Mouse (Mus musculus): ENCODE results near the gene Per2.
A peak's percentile ranks its signal among the peaks of the same experiment; 100 is the strongest.

Gene Per2

DNA sequence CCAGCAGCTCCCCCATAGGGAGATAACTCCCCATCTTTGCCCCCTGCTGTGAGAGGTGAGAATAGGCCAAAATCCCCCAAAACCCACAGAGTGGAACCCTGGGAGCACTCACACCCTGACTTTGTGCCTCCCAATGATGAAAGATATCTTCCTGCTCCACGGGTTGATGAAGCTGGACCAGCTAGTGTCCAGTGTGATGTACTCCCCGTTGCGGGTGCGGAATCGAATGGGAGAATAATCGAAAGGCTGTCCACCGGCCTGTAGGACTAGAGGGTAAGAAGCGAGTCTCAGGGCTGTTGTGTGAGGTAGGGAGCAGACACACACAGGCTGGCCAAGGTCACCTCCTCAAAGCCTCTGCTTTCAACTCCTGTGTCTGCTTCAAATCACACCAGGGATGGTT, 24.2 kb downstream of the Per2 start:
- DNase-seq (ENCODE audit: low read depth, low spot score): no peak

DNA sequence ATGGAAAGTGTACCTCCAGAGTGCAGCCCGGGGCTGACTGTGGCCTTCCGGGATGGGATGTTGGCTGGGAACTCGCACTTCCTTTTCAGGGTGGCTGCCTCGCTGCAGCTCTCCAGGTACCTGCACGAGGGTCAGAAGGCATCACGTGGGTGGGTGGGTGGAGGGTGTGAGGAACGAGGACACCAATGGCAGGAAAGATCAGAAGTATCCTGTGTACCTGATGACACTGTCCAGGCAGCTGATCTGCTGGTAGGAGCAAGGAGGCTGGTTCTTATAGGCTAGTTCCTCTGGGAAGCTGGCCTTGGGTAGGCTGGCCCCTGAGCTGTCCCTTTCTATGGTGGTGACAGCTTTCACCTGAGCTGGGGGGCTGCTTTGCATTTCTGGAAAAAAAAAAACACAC, 28.4 kb downstream of the Per2 start:
- DNase-seq (ENCODE audit: low read depth, low spot score): no peak

DNA sequence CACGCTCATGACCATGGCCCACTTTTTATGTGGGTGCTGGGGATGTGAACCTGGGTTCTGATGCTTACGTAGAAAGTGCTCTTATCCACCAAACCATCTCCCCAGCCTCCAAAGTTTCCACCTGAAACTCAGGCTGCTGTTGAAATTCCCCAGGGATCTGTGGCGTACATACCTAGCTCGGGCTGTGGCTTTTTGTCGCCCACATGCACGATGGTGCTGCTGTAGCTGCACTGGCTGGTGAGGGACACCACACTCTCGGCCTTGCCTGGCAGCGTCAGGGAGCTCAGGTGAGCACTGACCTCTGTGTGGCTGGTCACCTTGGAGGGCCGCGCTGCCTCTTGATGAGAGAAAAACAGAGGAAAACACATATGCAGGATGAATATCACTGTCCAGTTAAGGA, 29.9 kb downstream of the Per2 start:
- no peak for DNase-seq (ENCODE audit: low read depth, low spot score)

DNA sequence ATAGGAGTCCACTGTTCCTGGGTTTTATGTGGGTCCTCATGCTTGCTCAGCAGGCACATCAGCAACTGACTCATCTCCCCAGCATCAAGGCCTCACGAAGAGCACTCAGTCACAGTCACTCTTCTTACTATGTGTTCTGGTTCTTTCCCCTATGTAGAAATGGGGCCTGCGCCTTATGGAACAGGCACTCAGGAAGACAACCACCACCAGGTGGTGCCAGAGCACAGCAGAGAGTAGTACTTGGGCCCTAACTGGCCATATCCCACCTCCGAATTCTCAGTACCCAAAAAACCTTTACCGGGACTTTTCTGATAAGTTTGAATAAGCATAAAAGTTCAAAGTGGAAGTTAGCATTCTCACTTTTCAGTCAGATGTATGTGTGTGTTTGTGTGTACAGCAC, 30.5 kb downstream of the Per2 start:
- DNase-seq (ENCODE audit: low read depth, low spot score): peak; percentile 79

DNA sequence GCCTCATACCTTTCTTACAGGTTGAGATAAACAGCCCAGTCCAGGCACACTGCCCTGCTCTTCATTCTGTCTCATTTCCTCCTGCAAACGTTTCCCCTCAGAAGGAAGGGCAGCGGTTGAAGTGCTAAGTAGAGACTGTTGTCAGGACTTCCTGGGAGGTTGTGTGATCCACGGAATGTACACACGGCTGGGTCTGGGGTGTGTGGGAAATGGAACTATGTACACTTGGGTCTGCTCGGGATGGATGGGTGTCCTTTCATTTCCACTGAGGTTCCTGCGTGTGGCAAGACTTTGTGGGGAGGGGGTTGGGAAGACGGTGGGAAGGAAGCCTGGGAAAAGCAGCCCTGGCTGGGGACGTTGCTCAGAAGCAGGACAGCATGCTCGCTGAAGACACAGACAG, 32.7 kb downstream of the Per2 start:
- no peak for DNase-seq (ENCODE audit: low read depth, low spot score)

DNA sequence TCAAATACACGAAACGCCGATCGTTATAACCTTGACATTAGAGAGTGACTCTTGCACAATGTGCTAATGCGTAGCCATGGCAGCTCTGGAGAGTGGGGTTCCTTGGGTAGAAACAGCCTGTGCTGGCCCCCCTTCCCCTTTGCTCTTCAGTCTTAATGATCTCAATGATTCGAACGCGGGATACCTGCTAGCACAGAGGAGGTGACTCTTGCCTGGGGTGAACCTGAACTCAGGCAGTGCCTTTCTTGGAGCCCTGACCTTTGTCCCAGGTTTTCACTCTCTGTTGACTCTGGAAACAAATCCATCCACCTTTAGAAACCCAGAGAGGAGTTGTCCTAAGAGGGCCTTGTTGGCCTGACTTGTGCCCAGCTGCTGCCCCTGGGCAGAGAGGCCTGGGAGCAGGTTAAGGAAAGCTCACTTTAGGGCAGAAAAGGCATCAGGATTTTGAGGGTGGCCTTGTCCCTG, 38.5 kb downstream of the Per2 start:
- DNase-seq (ENCODE audit: low read depth, low spot score): no peak

DNA sequence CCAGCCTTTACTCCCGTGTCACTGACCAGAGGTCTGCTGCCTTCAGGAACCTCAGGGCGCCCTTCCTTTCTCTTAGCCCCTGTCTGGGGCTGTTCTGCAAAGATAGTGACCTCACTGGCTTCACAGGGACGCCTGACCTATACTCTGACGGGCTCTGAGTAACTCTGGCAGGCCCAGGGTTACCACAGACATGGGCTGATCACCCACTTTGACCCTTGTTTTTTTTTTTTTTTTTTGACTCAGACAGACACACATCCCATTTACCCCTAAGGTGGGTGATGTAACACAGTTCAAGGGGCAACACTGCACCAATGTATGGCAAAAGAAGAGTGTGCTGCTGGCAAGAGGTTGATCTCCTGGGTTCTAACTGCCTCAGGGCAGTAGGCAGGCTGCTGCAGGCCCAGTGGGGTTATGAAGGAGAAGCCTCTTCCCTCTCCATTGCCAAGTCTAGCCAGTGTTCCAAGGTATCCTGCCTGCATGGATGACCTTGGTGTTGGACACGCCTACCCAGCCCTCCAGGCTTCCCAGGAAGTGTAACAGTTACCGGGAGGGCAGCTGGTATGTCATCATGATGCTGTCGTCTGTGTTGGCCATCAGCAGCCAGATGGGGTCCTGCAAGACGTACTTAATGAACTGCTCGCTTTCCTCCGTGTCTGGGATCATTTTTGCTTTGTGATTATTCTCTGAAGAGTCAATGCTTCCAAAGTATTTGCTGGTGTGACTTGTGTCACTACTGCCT, 39.1 kb downstream of the Per2 start:
- DNase-seq (ENCODE audit: low read depth, low spot score): no peak

DNA sequence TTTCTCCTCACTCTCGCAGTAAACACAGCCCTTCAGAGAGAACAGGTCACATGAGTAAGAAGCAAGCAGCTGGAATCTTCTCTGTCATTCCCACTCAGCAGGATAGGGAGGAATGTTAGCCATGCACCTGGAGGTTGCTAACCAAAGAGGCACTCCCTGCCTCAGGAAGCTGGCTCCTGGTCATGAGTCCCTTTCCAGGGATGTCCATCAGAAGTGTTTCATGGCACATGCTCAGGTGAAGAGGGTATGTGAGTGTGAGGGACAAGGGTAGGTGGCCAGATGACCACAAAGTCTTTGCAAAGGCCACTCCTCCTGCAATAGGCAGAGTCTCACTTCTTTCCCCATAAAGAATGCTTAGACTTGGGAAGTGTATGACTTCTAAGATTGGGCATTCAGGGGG, 41.1 kb downstream of the Per2 start:
- DNase-seq (ENCODE audit: low read depth, low spot score): no peak

DNA sequence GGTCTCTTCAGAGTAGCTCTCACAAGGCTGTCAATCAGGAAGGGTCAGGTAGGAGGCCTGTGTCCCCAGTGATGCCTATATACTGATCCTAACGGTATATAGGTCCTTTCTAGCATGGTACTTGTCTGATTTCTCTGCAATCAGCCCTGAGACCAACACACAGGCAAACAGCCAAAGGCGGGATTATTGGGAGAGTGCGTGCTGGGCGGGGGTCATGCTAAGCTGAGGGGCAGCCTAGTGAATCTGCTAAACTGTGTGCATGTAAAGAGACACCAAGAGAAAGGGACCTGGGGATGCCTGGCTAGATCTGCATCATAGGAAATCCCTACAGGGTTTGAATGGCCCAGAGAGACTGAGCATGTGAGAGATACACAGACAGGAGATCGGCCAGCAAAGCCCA, 43.8 kb downstream of the Per2 start:
- DNase-seq (ENCODE audit: low read depth, low spot score): no peak

DNA sequence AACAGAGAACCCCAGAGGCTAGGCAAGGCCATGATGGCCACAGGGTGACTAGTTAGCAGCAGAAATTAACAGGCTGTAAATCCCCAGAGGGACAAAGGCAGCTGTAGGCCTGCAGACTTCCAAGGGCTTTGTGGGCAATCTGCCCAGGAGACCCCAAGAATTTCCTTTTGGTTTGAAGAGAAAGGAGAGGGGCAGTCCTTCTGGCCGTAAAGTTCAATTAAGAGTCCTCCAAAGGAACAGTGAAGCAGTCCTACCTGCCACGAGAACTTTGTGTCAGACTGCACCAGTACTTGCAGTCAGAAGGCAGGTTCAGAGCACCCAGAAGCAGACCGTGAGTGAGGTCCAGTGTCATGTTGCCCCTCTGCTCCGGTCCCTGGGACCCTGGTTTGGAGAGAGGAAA, 44.2 kb downstream of the Per2 start:
- DNase-seq (ENCODE audit: low read depth, low spot score): peak; percentile 28

DNA sequence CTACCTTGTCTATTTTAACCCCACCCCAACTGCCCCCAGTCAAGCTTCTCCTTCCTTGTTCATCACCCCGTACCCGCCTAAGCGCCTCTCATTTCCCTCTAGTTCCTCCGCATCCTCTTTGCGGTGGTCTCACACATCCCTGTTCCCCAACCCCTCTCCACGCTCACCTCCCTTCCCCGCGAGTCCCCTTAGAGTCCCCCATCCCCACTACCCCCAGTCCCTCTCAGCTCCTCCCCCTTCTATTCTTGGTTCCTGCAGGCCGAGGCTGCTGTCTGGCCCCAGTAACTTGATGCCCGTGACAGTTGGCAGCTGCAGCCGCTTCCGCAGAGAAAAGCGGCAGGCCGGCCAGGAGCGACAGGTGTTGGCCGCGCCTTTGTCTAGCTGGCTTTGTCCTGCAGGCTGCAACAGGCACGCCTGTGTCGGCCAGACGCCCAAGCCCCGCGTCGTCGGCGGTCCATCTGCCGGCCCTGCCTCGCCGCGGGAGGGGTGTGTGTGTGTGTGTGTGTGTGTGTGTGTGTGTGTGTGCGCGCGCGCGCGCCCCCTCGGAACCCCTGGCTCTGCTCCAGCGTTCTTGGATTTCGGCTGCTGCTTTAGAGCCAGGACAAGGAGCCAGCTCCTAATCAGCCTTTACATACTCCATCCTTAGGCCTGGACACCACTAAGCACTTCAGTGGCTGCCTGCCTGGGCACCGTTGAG, 45.1 kb downstream of the Per2 start, which contains the start of gene Hes6:
Gene Hes6 (minus strand): TSS at position 141 of the 697 bp plus-strand sequence.
- DNase-seq (ENCODE audit: low read depth, low spot score): peak; percentile 87

DNA sequence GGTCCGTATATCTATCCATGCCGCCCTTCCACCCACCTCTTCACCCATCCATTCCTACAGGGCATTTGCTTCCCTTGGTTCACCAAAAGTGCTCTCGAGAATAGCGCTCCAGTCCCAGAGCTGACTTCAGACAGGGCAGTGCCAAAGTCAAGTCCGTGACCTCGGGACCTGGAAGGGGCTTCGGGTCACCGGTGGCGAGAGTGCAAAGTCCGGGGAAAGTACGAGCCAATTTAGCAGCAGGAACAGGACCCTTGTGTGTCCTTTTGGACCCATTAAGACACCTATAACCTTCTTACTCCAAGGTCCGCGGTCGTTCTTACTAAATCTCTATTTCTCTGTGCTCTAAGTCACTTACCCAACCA, 45.6 kb downstream of the Per2 start:
- DNase-seq (ENCODE audit: low read depth, low spot score): no peak

DNA sequence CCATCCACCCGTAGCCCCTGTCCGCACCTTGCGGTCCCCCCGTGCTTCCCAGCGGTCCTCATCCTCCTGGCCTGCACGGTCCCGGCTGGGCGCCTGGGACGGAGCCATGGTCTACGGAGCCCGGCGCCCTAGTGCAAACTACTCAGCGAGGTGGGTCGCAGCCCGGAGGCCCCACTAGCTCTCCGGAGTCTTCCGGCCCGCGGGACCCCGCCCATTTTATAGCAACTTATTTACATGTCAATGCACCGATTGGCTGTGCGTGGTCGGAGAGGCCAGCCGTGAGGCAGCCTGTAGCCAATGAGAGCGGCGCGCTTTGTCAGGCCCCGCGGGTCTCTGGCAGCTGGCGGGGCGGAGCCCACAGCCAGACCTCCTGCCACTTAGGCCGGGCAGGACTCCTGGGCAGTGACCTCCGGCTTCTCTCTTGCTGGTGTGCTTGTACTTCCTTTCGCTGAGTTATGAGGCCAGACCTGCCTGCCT, 46.1 kb downstream of the Per2 start:
- DNase-seq (ENCODE audit: low read depth, low spot score): peak; percentile 96

DNA sequence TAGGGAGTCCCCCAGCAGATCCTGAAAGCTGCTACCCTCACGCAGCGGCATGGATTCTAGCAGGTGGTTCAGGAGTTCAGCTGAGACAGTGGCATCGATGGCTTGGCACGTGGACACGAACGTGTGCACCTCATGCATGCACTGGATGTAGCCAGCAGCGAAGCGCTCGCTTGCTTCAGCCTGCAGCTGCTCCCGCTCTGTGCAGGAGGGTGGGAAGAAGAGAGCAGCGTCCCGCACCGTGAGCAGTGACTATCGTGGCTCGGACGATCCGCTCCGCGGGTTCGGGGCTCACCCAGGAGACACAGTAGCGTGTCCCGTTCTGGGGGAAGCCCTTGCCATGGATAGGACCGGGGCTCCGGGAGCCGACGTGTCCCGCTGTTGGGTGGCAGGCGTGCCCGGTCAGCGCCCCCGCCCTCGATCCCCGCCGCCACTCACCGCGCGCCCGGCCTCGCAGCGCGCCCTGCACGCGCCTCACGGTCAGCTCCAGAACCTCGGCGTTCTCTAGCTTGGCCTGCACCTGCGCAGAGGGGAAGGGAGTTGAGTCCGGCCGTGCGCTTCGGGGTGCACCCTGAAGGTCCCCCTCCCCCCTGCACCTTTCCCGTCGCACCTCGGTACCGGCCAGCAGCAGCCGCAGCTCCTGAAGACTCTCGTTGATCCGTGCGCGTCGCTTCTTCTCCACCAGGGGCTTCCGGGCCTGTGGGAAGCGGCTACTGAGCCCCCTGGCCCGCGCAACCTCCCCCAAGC, 46.7 kb downstream of the Per2 start:
- no peak for DNase-seq (ENCODE audit: low read depth, low spot score)

DNA sequence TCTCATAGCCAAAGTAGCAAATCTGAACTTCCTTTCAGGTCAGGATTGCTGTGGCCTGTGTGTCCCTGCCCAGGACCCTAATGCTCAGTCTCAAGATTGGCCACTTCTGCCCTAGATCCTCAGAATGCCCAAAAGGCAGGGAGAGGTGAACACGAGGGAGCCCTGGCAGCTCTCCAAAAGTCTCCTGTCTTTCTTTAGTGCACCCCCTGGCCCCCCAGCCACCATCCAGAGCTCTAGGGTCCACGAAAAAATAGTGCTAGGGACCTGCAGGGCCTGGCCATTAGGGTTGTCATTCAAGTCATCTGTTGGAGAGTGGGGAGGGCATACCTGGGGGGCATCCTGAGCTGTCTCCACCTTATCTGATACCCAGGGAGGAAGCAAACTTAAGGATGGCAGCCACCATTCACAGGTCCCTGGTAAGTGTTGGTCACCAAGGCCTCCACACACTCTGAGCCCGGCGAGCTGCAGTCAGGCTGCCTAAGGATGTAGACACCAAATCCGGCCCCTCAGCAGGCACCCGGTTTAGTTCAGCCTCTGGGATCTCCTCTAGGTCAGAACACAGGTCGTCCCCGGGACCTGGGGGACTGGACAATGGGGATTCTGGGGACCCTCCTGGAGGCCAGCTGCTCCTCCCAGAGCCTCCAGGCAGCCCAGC, 47.4 kb downstream of the Per2 start:
- no peak for DNase-seq (ENCODE audit: low read depth, low spot score)

DNA sequence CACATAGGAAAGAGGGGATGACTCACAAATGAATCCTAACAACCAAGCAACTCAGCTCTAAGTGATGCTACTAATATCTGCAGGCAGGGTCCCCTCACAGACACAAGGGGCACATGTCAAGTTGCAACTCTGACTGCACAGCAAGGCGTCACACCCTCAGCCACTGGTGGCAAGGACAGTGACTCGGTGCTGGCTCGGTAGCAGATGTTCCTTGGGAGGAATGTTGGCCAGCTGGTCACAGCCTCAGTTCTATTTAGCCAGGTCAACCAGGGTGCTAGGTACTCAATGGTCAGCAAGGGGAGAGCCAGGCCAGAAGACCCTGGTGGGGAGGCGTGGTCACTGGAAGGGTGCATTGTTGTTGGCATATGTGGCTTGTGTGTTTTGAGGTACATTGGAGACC, 51.3 kb downstream of the Per2 start:
- no peak for DNase-seq (ENCODE audit: low read depth, low spot score)

DNA sequence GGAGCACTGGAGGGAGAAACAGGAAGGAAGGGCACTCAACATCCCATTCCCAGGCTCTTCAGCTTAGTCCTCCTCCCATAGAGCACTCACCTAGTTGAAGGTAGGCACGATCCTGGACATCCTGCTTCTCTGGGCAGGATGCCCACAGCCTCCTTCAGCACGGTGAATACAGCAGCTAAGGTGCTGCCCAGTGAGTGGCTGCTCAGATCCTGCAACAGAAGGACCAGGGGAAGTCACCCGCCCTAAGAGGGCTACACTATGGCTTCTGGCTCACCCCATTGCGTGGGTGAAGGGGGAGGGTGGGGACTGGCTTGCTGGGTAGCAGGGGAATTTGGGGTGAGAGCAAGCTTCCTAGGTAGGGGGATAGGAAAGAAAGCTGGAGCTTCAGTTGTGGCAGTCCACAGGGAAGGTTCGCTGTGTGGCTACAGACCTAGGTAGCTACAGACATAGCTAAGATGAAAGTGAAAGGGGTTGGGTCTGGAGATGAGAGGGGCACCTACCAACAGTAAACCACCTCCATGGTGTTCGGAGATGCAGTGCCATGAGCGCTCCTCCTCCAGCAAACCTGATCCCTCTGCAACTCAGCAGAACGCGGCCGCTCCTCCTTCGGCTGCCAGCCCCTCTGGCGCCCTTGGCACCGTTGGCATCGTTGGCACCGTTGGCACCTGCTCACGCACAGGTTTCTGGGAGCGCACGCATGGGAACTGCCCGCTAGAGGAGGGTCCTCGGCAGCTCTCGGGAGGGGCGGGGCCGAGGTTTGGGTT, 53.5 kb downstream of the Per2 start:
- no peak for DNase-seq (ENCODE audit: low read depth, low spot score)

DNA sequence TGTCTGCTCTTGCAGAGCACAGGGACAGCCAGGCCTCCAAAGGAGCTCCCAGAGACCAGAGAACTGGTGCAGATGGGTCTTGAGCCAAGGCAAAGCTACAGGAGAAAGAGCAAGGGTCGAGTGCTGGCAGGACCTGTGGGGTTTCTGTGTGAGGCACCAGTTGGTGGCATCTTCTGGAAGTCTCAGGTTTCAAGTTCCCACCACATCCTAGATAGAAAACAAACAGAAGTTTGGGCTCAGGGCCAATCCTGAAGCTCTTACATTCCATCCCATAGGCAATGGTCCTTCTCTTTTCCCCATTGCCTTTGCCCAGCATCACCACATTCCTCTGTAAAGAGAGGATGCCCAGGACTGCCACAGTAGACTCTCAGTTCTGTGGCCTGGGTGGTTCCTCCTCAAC, 54.1 kb downstream of the Per2 start:
- no peak for DNase-seq (ENCODE audit: low read depth, low spot score)

DNA sequence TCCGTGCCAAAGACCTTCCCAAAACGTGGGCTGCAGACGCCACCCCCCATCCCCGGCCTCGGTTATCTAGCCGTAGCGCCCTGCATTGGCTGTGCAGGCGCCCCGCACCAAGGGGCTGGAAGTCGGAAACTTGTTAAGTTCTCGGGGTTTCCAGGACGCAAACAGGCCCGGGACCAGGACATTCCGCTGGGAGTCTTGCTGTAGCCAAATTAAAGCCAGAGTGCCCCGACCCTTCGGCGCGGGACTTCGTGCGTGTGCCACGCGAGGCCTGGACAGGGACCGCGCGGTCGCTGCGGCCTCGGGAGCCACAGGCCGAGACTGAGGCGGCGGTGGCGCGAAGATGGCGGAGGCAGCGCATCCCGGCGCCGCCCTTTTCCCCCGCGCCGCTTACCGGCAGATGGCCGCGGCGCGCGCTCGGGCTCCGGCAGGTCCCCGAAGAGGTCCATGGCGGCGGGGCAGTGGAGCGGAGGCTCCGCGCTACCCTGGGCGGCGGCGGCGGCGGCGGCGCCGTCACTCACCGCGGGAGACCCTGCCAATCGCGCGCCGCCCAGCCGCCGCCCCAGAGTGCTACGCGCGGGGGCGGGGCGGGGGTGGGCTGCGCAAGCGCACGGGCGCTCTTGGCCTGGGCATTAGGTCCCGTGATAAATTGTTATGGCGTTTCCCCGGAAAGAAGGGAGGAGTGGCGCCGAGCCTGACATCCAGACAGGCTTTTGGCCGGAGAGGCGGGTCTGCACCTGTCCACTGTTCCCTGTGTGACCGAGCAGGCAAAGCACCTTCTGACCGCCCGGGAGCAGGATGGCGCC, 60.7 kb downstream of the Per2 start, which contains the start of gene Ilkap:
Gene Ilkap (minus strand): TSS at position 556 of the 803 bp plus-strand sequence.
- DNase-seq (ENCODE audit: low read depth, low spot score): peak; percentile 77

DNA sequence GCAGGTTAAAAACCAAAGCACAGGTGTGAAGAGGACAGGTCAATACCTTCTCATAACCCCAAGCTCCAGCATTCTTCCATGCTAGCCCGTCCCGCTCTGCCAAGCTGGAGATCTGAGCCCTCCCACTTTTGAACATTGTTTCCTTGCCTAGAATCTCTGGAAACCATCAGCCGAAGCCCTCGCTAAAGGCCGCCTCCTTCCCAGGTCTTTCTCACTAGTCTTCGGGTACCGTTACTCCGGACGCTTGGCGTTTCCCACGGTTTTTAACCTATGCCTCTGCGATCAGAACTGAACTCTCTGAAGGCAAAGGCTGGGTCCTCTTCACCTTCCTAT, 61.2 kb downstream of the Per2 start:
- no peak for DNase-seq (ENCODE audit: low read depth, low spot score)

All from forelimb bud, embryonic 11.5 days (tissue).